Mouse (Mus musculus) neural tube, postnatal 0 days (tissue): ENCODE results near the gene Vmn1r18. TPM values are rescaled to one million over a fixed set of nuclear protein-coding genes. Genes with fewer than 3 reads are reported as not detected.

Experiments used
- polyA plus RNA-seq: library from polyadenylated mRNA; unstranded; fragments of >200 nt; fragmentation: Nextera tagmentation; extraction: Ambion mirVana; gene quantifications from 2 replicates; pipeline ENCODE4 v1.2.1, GENCODE M21; 2015

Gene Vmn1r18
- not detected in 2 replicates for polyA plus RNA-seq

DNA sequence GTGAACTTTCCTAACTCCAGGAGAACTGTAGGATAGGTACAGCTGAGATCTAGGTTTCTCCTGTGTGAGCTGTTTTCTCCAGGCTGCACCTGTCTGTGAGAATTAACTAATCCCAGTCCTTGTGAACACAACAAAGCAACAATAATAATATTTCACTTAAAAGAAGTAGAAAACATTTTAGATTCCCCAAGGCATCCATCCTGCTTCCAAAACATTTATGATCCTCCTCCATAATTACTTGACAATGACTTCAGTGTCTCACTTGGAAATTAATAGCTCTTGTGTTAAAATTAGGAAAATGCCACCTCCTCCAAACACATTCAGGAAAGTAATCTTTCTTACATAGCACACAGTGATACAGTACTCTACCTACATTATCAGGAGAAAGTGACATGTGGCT lies at the start of gene Vmn1r18:
Vmn1r18 (minus strand) TSS at position 101 of the 400 bp plus-strand sequence.

DNA sequence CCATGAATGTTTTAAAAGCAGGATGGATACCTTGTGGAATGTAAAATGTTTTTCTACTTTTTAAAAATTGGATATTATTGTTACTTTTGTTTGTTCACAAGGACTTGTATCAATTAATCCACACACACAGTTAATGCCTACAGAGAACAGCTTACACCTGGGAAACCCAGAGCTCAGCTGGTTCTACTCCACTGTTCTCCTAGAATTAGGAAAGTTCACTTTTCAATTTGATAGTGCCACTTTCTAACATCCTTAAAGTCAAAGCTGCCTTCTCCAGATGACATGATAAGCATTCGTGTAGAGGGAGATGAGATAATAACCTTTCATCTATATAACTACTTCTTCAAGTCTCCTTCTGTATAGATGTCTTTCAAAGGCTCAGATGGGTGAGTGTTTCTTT lies 33.0 kb upstream of the Vmn1r18 start, which contains the start of gene Vmn1r20:
Vmn1r20 (plus strand) TSS at position 301 of the 400 bp plus-strand sequence.

DNA sequence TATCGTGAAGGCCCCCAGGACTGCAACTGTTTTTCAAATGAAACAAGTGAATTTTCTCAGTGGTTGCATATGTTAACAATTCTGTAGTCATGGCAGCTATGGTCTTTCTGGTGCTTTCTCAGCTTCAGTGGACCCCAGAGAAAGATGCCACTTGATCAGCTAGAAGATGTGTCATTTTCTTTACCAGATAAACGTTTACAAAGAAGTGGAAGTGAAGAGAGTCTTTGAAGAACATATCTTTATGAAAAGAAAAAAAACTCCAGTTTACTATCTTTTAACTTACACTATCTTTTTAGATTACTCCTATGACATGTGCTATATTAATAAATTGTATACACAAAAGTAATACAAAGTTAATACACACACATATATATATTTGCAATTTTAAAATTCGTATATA lies 7.9 kb upstream of the Vmn1r18 start, which contains the start of gene Vmn1r19:
Vmn1r19 (plus strand) TSS at position 301 of the 400 bp plus-strand sequence.

DNA sequence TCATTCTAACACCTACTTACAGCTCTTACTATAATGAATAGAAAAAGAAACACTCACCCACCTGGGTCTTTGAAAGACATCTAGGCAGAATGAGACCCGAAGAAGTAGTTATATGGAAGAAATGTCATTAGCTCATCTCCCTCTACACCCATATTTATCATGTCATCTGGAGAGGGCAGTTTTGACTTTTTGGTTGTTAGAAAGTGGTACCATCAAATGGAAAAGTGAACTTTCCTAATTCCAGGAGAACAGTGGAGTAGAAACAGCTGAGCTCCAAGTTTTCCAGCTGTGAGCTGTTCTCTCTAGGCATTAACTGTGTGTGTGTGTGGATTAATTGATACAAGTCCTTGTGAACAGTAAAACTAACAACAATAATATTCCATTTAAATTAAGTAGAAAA lies 32.0 kb downstream of the Vmn1r18 start, which contains the start of gene Vmn1r17:
Vmn1r17 (minus strand) TSS at position 101 of the 400 bp plus-strand sequence.

DNA sequence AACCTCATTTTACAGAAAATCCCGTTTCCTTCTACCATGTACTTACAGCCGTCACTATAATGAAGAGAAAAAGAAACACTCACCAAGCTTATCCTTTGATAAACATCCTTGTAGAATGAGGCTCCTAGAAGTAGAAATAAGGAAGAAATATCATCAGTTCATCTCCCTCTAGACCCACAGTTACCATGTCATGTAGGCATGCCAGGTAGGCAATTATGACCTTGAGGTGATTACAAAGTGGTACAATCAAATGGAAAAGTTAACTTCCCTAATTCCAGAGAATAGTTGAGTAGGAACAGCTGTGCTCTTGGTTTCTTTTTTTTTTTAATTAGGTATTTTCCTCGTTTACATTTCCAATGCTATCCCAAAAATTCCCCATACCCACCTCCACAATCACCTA lies 66.2 kb downstream of the Vmn1r18 start, which contains the start of gene Vmn1r16:
Vmn1r16 (minus strand) TSS at position 101 of the 400 bp plus-strand sequence.

Other genes with a start within 250 kb of the Vmn1r18 start
- gene Vmn1r12, start 238.9 kb downstream of the Vmn1r18 start, polyA plus RNA-seq = not detected in 2 replicates
- not detected in 2 replicates for gene Vmn1r13, start 192.5 kb downstream of the Vmn1r18 start, polyA plus RNA-seq
- not detected in 2 replicates for gene Vmn1r14, start 164.1 kb downstream of the Vmn1r18 start, polyA plus RNA-seq
- gene Vmn1r15, start 137.8 kb downstream of the Vmn1r18 start, polyA plus RNA-seq = not detected in 2 replicates
- gene Vmn1r16, start 66.3 kb downstream of the Vmn1r18 start, polyA plus RNA-seq = not detected in 2 replicates
- gene Vmn1r17, start 32.1 kb downstream of the Vmn1r18 start, polyA plus RNA-seq = not detected in 2 replicates
- not detected in 2 replicates for gene Vmn1r19, start 8.0 kb upstream of the Vmn1r18 start, polyA plus RNA-seq
- gene Vmn1r20, start 33.1 kb upstream of the Vmn1r18 start, polyA plus RNA-seq = not detected in 2 replicates
- gene Ppm1k, start 139.7 kb upstream of the Vmn1r18 start, polyA plus RNA-seq = 10.6 and 10.8 TPM in 2 replicates
- 2.1 and 3.7 TPM in 2 replicates for gene Herc6, start 185.2 kb upstream of the Vmn1r18 start, polyA plus RNA-seq